Mouse (Mus musculus): Measurements from ENCODE around the gene Camkv.

Camkv gene

GRCm38 (mm10) chr9:107923021-107923420 is 12.5 kb upstream of the Camkv start:
- no peak for DNase-seq (ENCODE audit: low read depth, low spot score)

DNA sequence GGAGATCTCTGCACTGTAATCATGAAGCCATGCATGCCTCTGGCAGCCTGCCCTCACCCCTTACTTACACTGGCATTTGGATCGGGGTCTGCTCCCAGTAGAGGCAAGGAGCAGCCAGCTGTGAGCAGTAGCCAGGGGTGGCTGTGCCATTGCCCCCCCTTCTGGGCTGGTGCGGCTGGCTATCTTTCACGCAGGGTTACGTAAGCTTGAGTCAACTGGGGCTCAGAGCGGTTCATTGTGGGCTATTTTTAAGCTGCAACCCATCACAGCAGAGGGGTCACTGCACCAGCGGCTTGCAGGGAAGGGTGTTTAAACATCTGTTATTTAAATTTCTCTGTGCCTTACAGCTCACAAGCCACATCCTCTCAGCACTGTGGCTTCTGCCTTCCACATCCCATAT is 11.5 kb upstream of the Camkv start:
- DNase-seq (ENCODE audit: low read depth, low spot score): peak; percentile 71

- DNase-seq (ENCODE audit: low read depth, low spot score): no peak
Measured at GRCm38 (mm10) chr9:107925251-107925650, 10.2 kb upstream of the Camkv start.

GRCm38 (mm10) chr9:107926920-107927420 is 8.5 kb upstream of the Camkv start:
- no peak for DNase-seq (ENCODE audit: low read depth, low spot score)

DNA sequence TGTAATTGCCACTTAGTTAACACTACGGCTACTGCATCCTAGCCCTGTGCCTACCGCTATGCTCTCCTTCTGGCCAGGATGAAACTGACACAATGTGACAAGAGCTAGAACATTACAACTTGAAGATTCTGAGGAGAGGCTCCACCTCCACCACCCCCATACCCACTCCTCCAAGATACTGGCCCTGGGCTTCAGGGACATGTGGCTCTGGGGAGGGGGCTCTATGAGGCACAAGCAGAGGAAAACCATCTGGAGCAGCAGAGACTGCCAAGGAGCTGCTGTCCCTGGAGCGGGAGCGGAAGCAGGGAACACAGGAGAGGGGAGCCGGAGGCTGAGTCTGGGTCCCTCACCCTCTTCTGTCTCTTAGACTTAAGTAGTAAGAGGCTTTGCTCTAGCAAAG is 7.7 kb upstream of the Camkv start:
- DNase-seq (ENCODE audit: low read depth, low spot score): no peak

DNA sequence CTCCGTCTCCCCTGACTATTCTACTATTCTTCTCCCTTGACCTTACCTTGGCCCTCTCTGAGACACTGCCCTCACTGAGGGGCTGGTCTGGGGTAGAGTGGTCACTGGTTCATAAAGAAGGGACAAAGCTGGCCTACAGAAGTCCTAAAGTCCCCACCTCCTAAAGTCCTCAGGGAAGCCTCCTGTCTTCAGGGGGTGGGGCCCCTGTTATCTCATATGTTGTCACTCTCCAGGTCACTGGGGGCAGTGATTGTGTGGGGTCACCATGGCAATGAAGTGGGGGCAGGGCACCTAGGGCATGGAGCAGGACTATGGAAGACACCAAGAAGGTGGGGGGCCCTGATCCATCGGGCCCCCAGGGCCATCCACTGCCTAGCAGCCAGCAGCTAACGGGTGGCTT is 7.3 kb upstream of the Camkv start, which contains the start of gene Actl11:
Gene Actl11, plus strand, starts transcription at position 301 of the 400 bp plus-strand sequence.
- DNase-seq (ENCODE audit: low read depth, low spot score): no peak

DNA sequence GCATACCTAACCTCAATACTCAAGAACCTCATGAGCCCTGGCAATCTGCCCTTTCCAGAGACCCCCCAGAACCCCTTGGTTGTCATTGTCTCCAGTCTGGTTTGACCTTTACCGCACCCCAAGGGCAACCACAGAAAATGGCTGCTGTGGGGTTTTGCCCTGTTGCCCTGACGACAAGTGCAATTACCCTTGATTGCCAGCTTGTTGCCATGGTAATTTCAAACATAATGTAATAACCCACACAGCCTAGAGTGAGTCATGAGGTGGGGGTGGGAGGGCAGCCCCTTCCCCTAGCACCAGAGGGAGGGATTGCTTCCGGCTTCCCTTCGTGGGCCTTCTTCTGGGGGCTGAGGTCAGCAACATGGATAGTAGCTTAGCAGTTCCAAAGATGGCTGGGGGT is 3.3 kb upstream of the Camkv start:
- DNase-seq (ENCODE audit: low read depth, low spot score): no peak

DNA sequence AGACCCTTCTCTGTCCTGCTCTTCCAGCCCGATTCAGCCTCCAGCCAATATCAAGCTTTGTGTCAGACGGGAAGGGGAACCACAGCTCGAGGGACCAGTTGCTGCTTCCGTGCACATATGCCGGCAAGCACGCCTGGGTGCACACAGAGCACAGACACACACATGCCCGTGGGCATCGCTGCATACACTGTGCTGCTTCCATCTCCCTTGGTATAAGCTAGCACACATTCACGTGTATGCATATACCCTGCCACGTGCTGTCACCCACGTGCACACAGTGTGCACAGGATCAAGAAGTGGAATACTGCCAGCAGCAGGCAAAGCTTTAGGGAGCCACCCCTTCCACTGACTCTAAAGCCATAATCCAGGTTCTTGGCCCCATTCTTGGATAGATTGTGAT is 1.3 kb upstream of the Camkv start:
- DNase-seq (ENCODE audit: low read depth, low spot score): no peak

DNA sequence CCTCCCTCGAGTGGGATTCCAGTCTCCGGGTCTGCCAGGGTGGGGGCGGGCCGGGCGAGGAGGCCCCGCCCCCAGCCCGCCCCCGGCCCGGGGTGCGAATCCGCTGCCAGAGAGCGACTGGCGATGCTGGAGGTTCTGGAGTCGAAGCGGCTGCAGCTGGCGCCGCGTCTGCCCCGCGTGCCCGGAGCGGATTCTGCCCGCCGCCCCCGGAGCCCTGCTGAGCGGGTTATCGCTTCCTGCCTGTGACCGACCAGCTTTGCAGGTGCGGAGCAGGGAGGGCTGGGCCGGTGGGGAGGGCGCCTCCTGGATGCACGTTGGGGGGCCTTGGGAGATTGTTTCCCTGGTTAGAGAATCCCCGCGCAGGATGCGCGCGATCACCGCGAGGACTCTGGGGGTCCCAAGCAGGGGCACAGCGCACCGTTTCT is 328 bp downstream of the Camkv start:
- DNase-seq (ENCODE audit: low read depth, low spot score): no peak

DNA sequence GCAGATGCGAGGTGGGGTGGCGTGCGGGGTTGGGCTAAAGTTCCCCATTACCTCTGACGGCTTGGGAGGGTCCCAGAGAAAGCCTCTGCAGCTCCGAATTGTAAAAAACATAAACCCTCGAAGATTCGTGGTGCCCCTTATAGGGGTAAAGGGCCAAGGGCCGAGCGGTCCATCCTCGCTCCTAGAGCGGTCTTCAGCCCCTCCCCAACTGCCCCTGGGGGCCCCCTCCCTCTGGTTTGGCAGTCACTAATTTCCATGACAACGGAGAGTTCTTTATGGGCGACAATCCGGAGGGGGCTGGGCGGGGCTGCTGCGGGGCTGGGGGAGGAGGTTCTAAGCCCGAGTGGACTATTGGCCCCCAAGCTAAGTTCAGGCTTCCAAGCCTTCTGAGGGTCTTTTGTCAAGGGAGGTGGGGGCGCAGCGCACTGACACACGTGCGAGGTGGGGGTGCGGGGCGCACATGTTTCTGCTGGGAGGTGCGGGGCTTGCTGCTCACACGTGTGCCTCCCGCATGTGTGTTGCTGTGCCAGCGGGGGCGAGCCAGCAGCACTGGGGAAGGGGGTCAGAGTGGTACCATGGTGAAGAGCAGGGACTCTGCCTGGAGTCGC is 845 bp downstream of the Camkv start:
- DNase-seq (ENCODE audit: low read depth, low spot score): no peak

DNA sequence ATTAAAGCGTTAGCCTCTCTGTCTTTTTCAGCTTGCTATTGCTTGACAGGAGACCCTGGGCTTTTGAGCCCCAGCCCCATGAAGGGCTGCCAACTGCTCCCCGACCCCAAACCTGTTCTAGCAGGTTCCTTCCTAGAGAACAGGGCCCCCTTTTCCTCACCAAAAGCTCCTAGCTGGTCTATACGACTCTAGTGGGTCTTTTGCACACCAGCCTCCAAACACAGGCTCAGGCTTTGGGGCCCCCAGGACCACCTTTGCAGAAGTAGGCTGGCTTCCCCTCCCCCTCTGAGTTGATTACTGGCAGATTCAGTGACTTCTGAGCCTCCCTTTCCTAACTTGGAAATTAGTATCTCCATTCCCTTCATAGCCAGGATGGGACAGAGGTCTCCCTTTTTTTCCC is 1.4 kb downstream of the Camkv start:
- DNase-seq (ENCODE audit: low read depth, low spot score): no peak

DNA sequence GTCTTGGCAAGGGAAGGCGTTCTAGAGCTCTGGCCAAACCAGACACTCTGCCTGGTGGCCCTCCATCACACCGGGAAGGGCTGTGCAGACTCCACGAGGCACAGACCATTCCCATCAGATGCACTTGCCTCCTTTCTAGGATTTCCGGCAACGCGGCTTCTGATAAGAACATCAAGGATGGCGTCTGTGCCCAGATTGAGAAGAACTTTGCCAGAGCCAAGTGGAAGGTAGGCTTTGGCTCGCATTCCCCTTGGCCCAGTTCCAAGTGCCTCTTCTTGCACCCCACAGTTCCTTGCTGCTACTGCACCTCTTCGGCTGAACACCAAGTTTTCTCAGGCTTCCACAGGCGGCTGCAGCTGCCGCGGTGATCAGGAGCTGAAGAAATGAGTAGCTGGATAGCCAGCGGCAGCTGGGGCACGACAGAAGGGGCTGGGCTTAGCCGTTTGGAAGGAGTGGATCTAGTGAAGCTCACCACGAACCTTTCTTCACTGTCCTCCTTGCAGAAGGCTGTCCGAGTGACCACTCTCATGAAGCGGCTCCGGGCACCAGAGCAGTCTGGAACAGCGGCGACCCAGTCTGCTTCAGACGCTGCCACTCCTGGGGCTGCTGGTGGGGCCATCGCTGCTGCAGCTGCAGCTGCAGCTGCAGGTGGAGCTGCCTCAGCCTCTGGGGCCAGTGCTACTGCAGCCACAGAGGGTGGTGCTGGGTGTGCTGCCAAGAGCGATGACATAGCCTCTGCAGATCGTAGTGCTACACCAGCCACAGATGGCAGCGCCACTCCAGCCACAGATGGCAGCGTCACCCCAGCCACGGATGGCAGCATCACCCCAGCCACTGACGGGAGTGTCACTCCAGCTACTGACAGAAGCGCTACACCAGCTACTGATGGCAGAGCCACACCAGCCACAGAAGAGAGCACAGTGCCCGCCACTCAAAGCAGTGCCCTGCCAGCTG is 12.0 kb downstream of the Camkv start:
- DNase-seq (ENCODE audit: low read depth, low spot score): peak; percentile 43

GRCm38 (mm10) chr9:107949184-107949921 is 13.9 kb downstream of the Camkv start:
- no peak for DNase-seq (ENCODE audit: low read depth, low spot score)

- no peak for DNase-seq (ENCODE audit: low read depth, low spot score)
Measured at GRCm38 (mm10) chr9:107949922-107950235, 14.4 kb downstream of the Camkv start, which contains the start of gene Traip. Gene Traip, plus strand, starts transcription at chr9:107950136.

DNA sequence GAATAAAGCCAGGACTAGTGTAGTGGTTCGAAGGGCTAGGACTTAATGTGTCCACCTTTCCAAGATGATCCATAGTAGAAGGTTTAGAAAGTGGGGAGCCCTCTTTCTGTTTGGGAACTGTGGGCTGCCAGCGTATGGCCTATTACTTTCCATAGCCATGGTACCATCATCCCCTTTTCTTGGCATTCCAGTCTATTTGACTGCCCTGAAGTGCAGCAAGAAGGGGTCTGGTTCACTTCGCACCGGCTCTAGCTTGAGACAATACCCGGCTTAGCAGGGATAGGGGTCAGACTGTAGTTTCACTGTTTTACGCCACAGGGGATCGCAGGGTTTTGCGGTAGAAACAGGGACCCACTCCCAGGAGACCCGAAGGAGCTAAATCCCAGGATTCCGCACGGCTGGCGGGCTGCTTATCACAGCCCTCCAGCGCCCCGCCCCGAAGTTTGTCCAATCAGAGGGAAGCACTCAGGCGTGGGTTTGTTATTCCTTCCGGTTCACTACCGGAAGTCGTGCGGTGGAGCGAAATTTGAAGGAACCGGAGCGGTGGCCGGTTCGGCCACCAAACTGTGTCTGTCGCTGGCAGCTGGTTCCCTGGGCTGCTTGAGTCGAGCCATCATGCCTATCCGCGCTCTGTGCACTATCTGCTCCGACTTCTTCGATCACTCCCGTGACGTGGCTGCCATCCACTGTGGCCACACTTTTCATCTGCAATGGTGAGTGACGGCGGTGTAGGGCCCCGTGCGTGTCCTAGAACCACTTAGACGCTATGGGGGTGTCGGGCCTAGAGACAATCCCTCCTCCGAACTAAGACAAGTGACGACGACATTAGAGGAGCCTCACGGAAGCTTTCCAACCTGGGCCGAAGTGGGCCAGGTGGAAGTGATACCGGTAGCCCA is 15.2 kb downstream of the Camkv start:
- DNase-seq (ENCODE audit: low read depth, low spot score): peak; percentile 83

DNA sequence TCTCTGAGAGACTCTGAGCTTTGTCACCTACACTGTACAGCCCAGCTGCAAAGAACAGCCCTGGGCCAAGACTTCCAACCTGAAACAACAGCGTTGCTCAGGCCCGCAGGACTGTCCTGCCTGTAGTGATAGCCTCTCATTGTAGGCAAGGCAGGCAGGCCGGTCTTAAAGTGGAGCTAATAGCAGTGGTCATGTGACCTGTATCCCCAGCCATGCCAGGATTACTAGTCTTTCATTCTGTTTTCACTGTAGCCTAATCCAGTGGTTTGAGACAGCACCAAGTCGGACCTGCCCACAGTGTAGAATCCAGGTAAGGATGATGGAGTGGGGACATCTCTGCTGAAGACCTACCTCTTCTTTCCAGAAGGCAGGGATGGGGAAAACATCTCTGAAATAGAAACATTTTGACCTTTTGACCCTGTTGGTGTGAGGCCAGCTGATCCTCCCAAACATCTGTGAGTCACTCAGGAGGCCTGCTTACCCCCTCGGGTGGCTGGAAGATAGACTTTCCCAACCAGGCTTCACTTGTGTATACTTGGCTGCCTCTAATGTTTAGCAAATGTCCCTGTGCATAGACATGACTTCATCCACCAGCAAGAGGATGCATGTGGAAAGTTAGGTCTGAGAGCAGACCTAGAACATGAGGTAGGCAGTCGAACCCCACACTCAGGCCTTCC is 20.3 kb downstream of the Camkv start:
- no peak for DNase-seq (ENCODE audit: low read depth, low spot score)

DNA sequence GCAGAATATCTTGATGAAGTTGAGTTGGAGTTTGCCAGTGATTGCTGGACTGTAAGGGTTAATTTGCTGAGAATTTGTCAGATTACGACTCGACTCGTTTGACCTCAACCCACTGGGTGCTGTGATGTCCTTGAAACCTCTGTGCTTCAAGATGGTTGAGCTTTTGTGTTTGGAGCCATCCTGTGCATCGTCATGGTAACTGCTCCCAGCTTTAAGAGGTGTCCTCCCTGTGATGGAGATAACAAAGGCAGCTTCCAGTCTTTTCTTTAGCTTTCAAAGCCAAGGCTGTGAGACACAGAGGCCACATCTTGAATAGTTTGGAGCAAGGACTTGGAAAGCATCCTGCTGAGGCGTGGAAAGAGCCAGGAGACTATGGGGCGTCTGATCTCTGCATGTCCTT is 21.7 kb downstream of the Camkv start:
- DNase-seq (ENCODE audit: low read depth, low spot score): no peak

DNA sequence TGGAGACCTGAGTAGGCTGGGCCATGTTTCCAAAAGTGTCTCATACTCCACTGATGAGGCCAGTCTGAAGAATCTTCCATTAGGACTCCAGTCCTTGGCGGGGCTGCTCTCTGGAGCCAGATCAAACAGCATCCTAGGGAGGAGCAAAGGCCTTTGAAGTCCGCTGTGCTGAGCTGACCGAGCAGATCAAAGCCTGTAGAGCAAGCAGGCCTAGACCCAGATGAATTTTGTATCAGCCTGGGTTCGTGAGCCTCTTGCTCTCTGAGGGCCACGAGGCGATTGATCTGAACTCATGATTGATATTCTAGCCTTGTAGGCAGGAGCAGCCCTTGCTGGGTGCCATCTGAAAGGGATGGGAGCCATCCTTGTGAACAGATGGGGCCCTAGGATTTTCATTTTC is 24.4 kb downstream of the Camkv start:
- no peak for DNase-seq (ENCODE audit: low read depth, low spot score)

GRCm38 (mm10) chr9:107960928-107961327 is 25.5 kb downstream of the Camkv start:
- DNase-seq (ENCODE audit: low read depth, low spot score): no peak

DNA sequence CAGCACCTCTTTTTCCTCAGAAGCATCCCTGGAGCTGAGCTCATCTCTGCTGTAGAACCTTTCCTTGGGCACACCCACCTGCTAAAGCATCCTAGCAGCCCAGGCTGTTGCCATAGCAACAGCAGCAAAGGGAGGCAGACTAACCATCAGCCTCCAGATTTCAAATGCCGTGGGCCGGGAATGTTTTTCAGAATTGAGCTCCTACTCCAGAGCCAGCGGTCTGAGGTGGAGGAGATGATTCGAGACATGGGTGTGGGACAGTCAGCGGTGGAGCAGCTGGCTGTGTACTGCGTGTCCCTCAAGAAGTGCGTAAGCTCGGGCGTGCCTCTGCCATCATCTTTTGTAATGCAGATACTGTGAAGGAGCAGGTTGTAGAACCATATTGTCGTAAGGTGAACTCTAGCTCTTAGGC is 25.9 kb downstream of the Camkv start:
- no peak for DNase-seq (ENCODE audit: low read depth, low spot score)

GRCm38 (mm10) chr9:107961881-107962280 is 26.4 kb downstream of the Camkv start:
- DNase-seq (ENCODE audit: low read depth, low spot score): no peak

Data from skeletal muscle tissue, adult 2 months (tissue).